ENCODE assay signal across 15 mouse cellular contexts in the genomic region with DNA sequence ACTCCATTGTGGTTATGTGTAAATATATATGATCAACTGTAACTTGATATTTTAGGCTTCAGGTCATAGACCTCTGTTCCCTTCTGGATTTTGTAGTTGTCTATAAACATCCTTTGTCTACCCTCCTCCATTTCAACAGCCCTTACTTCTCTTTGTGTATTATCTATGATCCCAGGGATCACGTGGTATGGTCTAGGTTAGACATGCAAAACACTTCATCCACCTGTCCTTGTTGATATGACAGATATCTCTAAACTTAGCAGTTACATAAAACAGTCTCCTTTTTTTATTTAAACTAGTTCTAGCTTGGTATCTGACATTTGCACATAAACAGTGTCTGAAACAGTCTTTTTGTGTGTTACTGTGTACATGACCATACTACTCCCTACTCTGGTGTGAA.
"Had no signal": no experiment of that assay in that cellular context is flagged by ENCODE, and none has a peak within 500 bp of the region (broad histone marks: within the 10 kb centered on the region; RNA-seq: fewer than 3 reads in every experiment).

No protein-coding gene starts in this region.

- H3K27me3 ChIP-seq: neural tube, embryonic 15.5 days; stomach, embryonic 15.5 days had no signal

- DNase-seq: retina, postnatal 1 day; right cerebral cortex, adult 18-20 months; right cerebral cortex, postnatal 14 days; right cerebral cortex, postnatal 25 days; right cerebral cortex, postnatal 4 days; spleen, adult 18-20 months; thymus, adult 18-20 months; thymus, adult 2 months; thymus, postnatal 14 days; thymus, postnatal 25 days; thymus, postnatal 36 days; thymus, postnatal 4 days had no signal

- H3K4me3 ChIP-seq: neural tube, embryonic 15.5 days; stomach, embryonic 15.5 days had no signal

- H3K9me3 ChIP-seq: neural tube, embryonic 15.5 days; stomach, embryonic 15.5 days had no signal

- H3K36me3 ChIP-seq: neural tube, embryonic 15.5 days; stomach, embryonic 15.5 days had no signal

- H3K4me2 ChIP-seq: neural tube, embryonic 15.5 days; stomach, embryonic 15.5 days had no signal

- H3K27ac ChIP-seq: neural tube, embryonic 15.5 days; stomach, embryonic 15.5 days; stomach, postnatal 0 days had no signal

- H3K9ac ChIP-seq: neural tube, embryonic 15.5 days; stomach, embryonic 15.5 days had no signal
